Mouse (Mus musculus): ENCODE data around the gene Spice1.

DNA sequence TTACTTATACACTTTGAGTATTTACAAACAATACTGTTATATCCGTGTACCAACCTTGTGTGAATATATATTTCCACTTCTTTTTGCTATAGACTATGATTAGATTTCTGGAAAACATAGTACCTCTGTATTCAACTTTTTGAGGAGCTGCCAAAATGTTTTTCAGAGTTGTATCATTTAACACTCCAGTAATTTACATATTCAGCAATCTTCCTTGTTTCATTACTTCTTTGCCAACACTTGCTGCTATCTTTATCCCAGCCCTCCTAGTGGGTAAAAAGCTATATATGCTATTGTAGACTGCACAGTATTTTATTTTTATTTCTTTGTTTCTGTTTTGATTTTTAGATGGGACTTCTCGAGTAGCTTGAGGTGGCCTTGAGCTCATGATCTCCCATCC, 43.1 kb upstream of the Spice1 start:
- TF ChIP-seq CTCF (IDR thresholded peaks at IDR 0.05; ENCODE audit: control insufficient read depth, insufficient read depth, insufficient read length) (no peak), USF1 (IDR thresholded peaks at IDR 0.05; ENCODE audit: low read depth) (no peak), MAX (IDR thresholded peaks at IDR 0.05) (no peak), CEBPB (IDR thresholded peaks at IDR 0.05; ENCODE audit: low read depth) (no peak)

All from C2C12 (cell line).